Mouse (Mus musculus): ENCODE measurements at regions not wholly inside any gene's neighbourhood (a gene's known extent, or its start where the extent isn't known, plus 50 kb on each side); places are given as distances from the start of the nearest gene placed in this dataset.

DNA sequence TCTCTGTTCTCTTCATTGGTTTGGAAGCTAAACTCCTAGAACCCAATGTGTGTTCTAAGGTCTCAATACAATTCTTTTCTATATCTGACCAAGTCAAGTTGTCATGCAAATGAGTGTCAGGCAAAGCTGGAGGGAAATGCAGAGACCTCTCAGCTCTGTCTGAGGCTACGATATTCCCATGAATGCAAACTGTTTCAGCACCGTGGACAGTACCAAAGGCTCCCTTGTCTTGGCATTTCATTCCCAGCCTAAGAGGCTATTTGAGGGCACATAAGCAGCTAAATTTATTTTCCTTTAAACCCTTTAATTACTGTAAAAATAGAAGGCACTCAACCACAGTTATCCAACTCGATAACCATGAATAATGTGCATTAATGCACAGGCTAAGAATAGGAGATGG lies 1633.5 kb upstream of the Gm6569 start:
- TF ChIP-seq POLR2A (IDR thresholded peaks at IDR 0.05; ENCODE audit: low read depth, low read length) (no peak), ZNF384 (IDR thresholded peaks at IDR 0.05; ENCODE audit: low read depth, low read length) (no peak), BHLHE40 (IDR thresholded peaks at IDR 0.05; ENCODE audit: low read depth, low read length) (no peak), EP300 (IDR thresholded peaks at IDR 0.05; ENCODE audit: low read length) (no peak), CTCF (conservative IDR thresholded peaks at IDR 0.05 in 1 of 2, IDR thresholded peaks at IDR 0.05 in 1 of 2; ENCODE audit: low read depth in 2 of 2, low read length in 2 of 2) (no peak), USF2 (conservative IDR thresholded peaks at IDR 0.05; ENCODE audit: low read depth, low read length) (no peak), MXI1 (IDR thresholded peaks at IDR 0.05; ENCODE audit: low read depth, low read length) (no peak), SMC3 (IDR thresholded peaks at IDR 0.05; ENCODE audit: low read depth, low read length) (no peak), HCFC1 (IDR thresholded peaks at IDR 0.05; ENCODE audit: low read depth, low read length) (no peak), MAX (IDR thresholded peaks at IDR 0.05; ENCODE audit: low read length) (no peak)
